In genomic region chr1:132333201-132333600, GRCm38 (mm10) we compare ENCODE assay signal across 9 mouse cellular contexts. TPM values are rescaled to one million over a fixed set of nuclear protein-coding genes. Genes with fewer than 3 reads are reported as not detected.
A peak's percentile ranks its signal among the peaks of the same experiment; 100 is the strongest.
DNase-seq lines count a peak whose midpoint lies in the region; ATAC-seq lines count a peak whose summit lies in the region.
"Had no signal": no experiment of that assay in that cellular context is flagged by ENCODE, and none has a peak within 500 bp of the region (broad histone marks: within the 10 kb centered on the region; RNA-seq: fewer than 3 reads in every experiment).

No protein-coding gene starts in this region.

- no peaks in the 10 kb centered on the region for H3K9me3 ChIP-seq in kidney, embryonic 14.5 days (ENCODE audit: control insufficient read depth, low read length)
- H3K9me3 ChIP-seq in embryonic facial prominence, embryonic 10.5 days, result no peaks in the 10 kb centered on the region
- no peaks in the 10 kb centered on the region for H3K9me3 ChIP-seq in forebrain, embryonic 15.5 days
- H3K9me3 ChIP-seq in liver, embryonic 13.5 days (replicated peaks), result no peaks in the 10 kb centered on the region
- H3K9me3 ChIP-seq: limb, embryonic 13.5 days had no signal

- ATAC-seq in kidney, embryonic 14.5 days (ENCODE audit: low FRiP score, low TSS enrichment), result no peak
- ATAC-seq in forebrain, embryonic 15.5 days (replicated peaks), result no peak
- ATAC-seq in liver, embryonic 13.5 days (ENCODE audit: low read depth), result no peak

- H3K36me3 ChIP-seq in kidney, embryonic 14.5 days (ENCODE audit: control insufficient read depth, insufficient read depth, low read length), result no peaks in the 10 kb centered on the region
- H3K36me3 ChIP-seq in embryonic facial prominence, embryonic 10.5 days (replicated peaks), result peaks cover 42% of the 10 kb centered on the region
- H3K36me3 ChIP-seq in forebrain, embryonic 15.5 days, result peaks cover 11% of the 10 kb centered on the region; the same call in 1 of the 2 replicates
- peaks cover 18% of the 10 kb centered on the region for H3K36me3 ChIP-seq in liver, embryonic 13.5 days
- H3K36me3 ChIP-seq: limb, embryonic 13.5 days had no signal

- peak overlapping the region; percentile 90; the same call in 1 of the 2 replicates for H3K27ac ChIP-seq in kidney, embryonic 14.5 days (ENCODE audit: low read depth, low read length)
- H3K27ac ChIP-seq in embryonic facial prominence, embryonic 10.5 days (replicated peaks), result peak overlapping the region; percentile 83
- peak overlapping the region; percentile 70 for H3K27ac ChIP-seq in forebrain, embryonic 15.5 days (replicated peaks)
- H3K27ac ChIP-seq in liver, embryonic 13.5 days, result peak overlapping the region; percentile 79

- DNase-seq in kidney, postnatal 14 days, result no peak
- no peak for DNase-seq in embryonic facial prominence, embryonic 10.5 days (ENCODE audit: low spot score)
- no peak for DNase-seq in liver, embryonic 13.5 days
- no peak for DNase-seq in right cerebral cortex, adult 2 months (ENCODE audit: low spot score in 2 of 2)
- DNase-seq in cerebellum, adult 11 months, result no peak
- no peak for DNase-seq in right cerebral cortex, postnatal 10 days (ENCODE audit: low spot score in 2 of 2)

- H3K27me3 ChIP-seq in kidney, embryonic 14.5 days (ENCODE audit: control insufficient read depth, insufficient read depth, low read length), result no peaks in the 10 kb centered on the region
- H3K27me3 ChIP-seq in embryonic facial prominence, embryonic 10.5 days (replicated peaks; ENCODE audit: low read depth, poor library complexity, severe bottlenecking), result no peaks in the 10 kb centered on the region
- no peaks in the 10 kb centered on the region for H3K27me3 ChIP-seq in forebrain, embryonic 15.5 days
- no peaks in the 10 kb centered on the region for H3K27me3 ChIP-seq in liver, embryonic 13.5 days
- H3K27me3 ChIP-seq: limb, embryonic 13.5 days had no signal

- WGBS in kidney, embryonic 14.5 days, result 4% methylated on average over 2 of the region's 2 CpGs
- 6% methylated on average over 2 of the region's 2 CpGs for WGBS in embryonic facial prominence, embryonic 10.5 days
- WGBS in forebrain, embryonic 15.5 days, result 11% methylated on average over 2 of the region's 2 CpGs
- 58% methylated on average over 2 of the region's 2 CpGs for WGBS in liver, embryonic 13.5 days (ENCODE audit: insufficient replicate concordance)

- H3K9ac ChIP-seq in kidney, embryonic 14.5 days (ENCODE audit: low read depth, low read length), result no peak overlapping the region
- H3K9ac ChIP-seq in forebrain, embryonic 15.5 days (replicated peaks), result no peak overlapping the region
- no peak overlapping the region for H3K9ac ChIP-seq in liver, embryonic 13.5 days
- H3K9ac ChIP-seq: limb, embryonic 13.5 days had no signal

- H3K4me2 ChIP-seq in kidney, embryonic 14.5 days (replicated peaks; ENCODE audit: low read depth, low read length), result no peak overlapping the region
- H3K4me2 ChIP-seq in forebrain, embryonic 15.5 days (replicated peaks), result no peak overlapping the region
- H3K4me2 ChIP-seq in liver, embryonic 13.5 days, result peak overlapping the region; percentile 16; the same call in 1 of the 2 replicates
- H3K4me2 ChIP-seq: limb, embryonic 13.5 days had no signal

- H3K4me3 ChIP-seq in kidney, embryonic 14.5 days (ENCODE audit: low read length), result no peak overlapping the region
- peak overlapping the region; percentile 23 for H3K4me3 ChIP-seq in embryonic facial prominence, embryonic 10.5 days
- no peak overlapping the region for H3K4me3 ChIP-seq in forebrain, embryonic 15.5 days
- H3K4me3 ChIP-seq in liver, embryonic 13.5 days (replicated peaks), result no peak overlapping the region
- H3K4me3 ChIP-seq: limb, embryonic 13.5 days had no signal

- peaks cover 32% of the 10 kb centered on the region for H3K4me1 ChIP-seq in kidney, embryonic 14.5 days (ENCODE audit: control insufficient read depth, insufficient read depth, low read length)
- H3K4me1 ChIP-seq in embryonic facial prominence, embryonic 10.5 days, result peaks cover 90% of the 10 kb centered on the region
- peaks cover 38% of the 10 kb centered on the region for H3K4me1 ChIP-seq in forebrain, embryonic 15.5 days
- peaks cover 58% of the 10 kb centered on the region for H3K4me1 ChIP-seq in liver, embryonic 13.5 days (replicated peaks)

RNA-seq across cellular contexts. Expression of gene Nuak2, which starts 17.3 kb away (rescaled TPM):
- polyA plus RNA-seq in kidney, embryonic 14.5 days (2014; fragmentation: Nextera tagmentation; extraction: Ambion mirVana), result 1.4 and 2.3 TPM in 2 replicates
- polyA plus RNA-seq in embryonic facial prominence, embryonic 10.5 days (2016; fragmentation: Nextera tagmentation; extraction: Ambion mirVana), result 12.6 and 19.6 TPM in 2 replicates
- 15.9 and 16.5 TPM in 2 replicates for polyA plus RNA-seq in forebrain, embryonic 15.5 days (2015; fragmentation: Nextera tagmentation; extraction: Ambion mirVana)
- 1.6 and 1.8 TPM in 2 replicates for polyA plus RNA-seq in liver, embryonic 13.5 days (2015; fragmentation: Nextera tagmentation; extraction: Ambion mirVana)

RNA-seq across cellular contexts. Expression of gene Klhdc8a, which starts 34.8 kb away (rescaled TPM):
- 1.3 and 1.4 TPM in 2 replicates for polyA plus RNA-seq in kidney, embryonic 14.5 days (2014; fragmentation: Nextera tagmentation; extraction: Ambion mirVana)
- 0.46 and 0.58 TPM in 2 replicates for polyA plus RNA-seq in embryonic facial prominence, embryonic 10.5 days (2016; fragmentation: Nextera tagmentation; extraction: Ambion mirVana)
- 2.4 and 3.1 TPM in 2 replicates for polyA plus RNA-seq in forebrain, embryonic 15.5 days (2015; fragmentation: Nextera tagmentation; extraction: Ambion mirVana)
- 0.03 and 0.06 TPM in 2 replicates for polyA plus RNA-seq in liver, embryonic 13.5 days (2015; fragmentation: Nextera tagmentation; extraction: Ambion mirVana)

RNA-seq across cellular contexts. Expression of gene Tmcc2, which starts 57.9 kb away (rescaled TPM):
- 5.5 and 6.2 TPM in 2 replicates for polyA plus RNA-seq in kidney, embryonic 14.5 days (2014; fragmentation: Nextera tagmentation; extraction: Ambion mirVana)
- 10.2 and 11.7 TPM in 2 replicates for polyA plus RNA-seq in embryonic facial prominence, embryonic 10.5 days (2016; fragmentation: Nextera tagmentation; extraction: Ambion mirVana)
- 33.1 and 33.3 TPM in 2 replicates for polyA plus RNA-seq in forebrain, embryonic 15.5 days (2015; fragmentation: Nextera tagmentation; extraction: Ambion mirVana)
- 456 and 511 TPM in 2 replicates for polyA plus RNA-seq in liver, embryonic 13.5 days (2015; fragmentation: Nextera tagmentation; extraction: Ambion mirVana)

Comparison
In these comparisons a context has a peak if more than half of its experiments do, and no peak if none do; other contexts are left out.
1. RNA of gene Tmcc2, which starts 57.9 kb away (polyA plus RNA-seq): 456 to 511 TPM in liver, embryonic 13.5 days; 33.1 to 33.3 TPM in forebrain, embryonic 15.5 days, 10.2 to 11.7 TPM in embryonic facial prominence, embryonic 10.5 days and 5.5 to 6.2 TPM in kidney, embryonic 14.5 days; every median in the first group is over 10 times any median in the second.
2. Peak in every context shown above with its lines, with median percentiles within 50 percentile points of each other: H3K27ac ChIP-seq.